Mouse (Mus musculus): Measurements from ENCODE around the gene Flywch1. TPM values are rescaled to one million over a fixed set of nuclear protein-coding genes. Genes with fewer than 3 reads are reported as not detected.
A peak's percentile ranks its signal among the peaks of the same experiment; 100 is the strongest.

The Flywch1 gene
- polyA plus RNA-seq, 1 experiment from 2014 or later = 52.1 TPM

- ATAC-seq (ENCODE audit: extremely low read depth, insufficient number of reproducible peaks, low FRiP score, low TSS enrichment) = no peak
- no peak overlapping the region for H3K27ac ChIP-seq (replicated peaks)
- 83% methylated on average over 13 of the region's 13 CpGs for WGBS
- peaks cover 95% of the 10 kb centered on the region for H3K36me3 ChIP-seq
- no peaks in the 10 kb centered on the region for H3K4me1 ChIP-seq
- no peak overlapping the region for H3K9ac ChIP-seq
- H3K4me2 ChIP-seq = no peak overlapping the region
- H3K9me3 ChIP-seq = no peaks in the 10 kb centered on the region; the same call in 1 of the 2 replicates
- no peaks in the 10 kb centered on the region for H3K27me3 ChIP-seq (replicated peaks)
- H3K4me3 ChIP-seq = no peak overlapping the region
Measured at GRCm38 (mm10) chr17:23755689-23756088, 15.7 kb downstream of the Flywch1 start.

- peak overlapping the region; percentile 60 for H3K4me2 ChIP-seq
- peaks cover 34% of the 10 kb centered on the region for H3K36me3 ChIP-seq
- H3K9ac ChIP-seq = peak overlapping the region; percentile 65; the same call in 1 of the 2 replicates
- WGBS = 79% methylated on average over 11 of the region's 11 CpGs
- H3K9me3 ChIP-seq = no peaks in the 10 kb centered on the region
- H3K27ac ChIP-seq (replicated peaks) = no peak overlapping the region
- peak overlapping the region; percentile 40 for H3K4me3 ChIP-seq
- no peak for ATAC-seq (ENCODE audit: extremely low read depth, insufficient number of reproducible peaks, low FRiP score, low TSS enrichment)
- H3K4me1 ChIP-seq = peaks cover 23% of the 10 kb centered on the region
- peaks cover 42% of the 10 kb centered on the region for H3K27me3 ChIP-seq (replicated peaks)
Measured at GRCm38 (mm10) chr17:23749400-23750191, 21.8 kb downstream of the Flywch1 start.

- H3K4me2 ChIP-seq = peak overlapping the region; percentile 60
- H3K36me3 ChIP-seq = peaks cover 26% of the 10 kb centered on the region
- peaks cover 25% of the 10 kb centered on the region for H3K4me1 ChIP-seq
- 32% methylated on average over 10 of the region's 10 CpGs for WGBS
- no peaks in the 10 kb centered on the region for H3K9me3 ChIP-seq
- H3K4me3 ChIP-seq = peak overlapping the region; percentile 40
- H3K27ac ChIP-seq (replicated peaks) = no peak overlapping the region
- ATAC-seq (ENCODE audit: extremely low read depth, insufficient number of reproducible peaks, low FRiP score, low TSS enrichment) = no peak
- H3K27me3 ChIP-seq (replicated peaks) = peaks cover 50% of the 10 kb centered on the region
- peak overlapping the region; percentile 65 for H3K9ac ChIP-seq
Measured at GRCm38 (mm10) chr17:23748631-23749391, 22.6 kb downstream of the Flywch1 start.

DNA sequence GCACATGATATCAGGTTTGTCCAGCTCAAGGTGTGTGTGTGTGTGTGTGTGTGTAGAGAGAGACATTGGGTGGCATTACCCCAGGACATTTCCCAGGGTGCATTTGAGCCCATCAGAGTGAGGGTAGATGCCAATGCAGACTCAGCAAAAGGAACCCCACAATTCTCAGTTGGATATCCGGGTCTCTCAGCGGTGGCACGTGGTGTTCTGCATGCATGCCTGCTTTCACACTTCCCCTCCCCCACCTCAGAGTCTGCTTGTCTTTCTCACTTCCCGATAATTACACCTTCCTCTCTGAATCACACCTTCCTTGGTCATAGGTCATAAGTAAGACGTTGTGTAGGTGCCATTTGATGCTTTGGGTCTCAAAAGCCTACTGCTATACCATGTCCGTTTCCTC lies 23.4 kb downstream of the Flywch1 start:
- H3K9me3 ChIP-seq = no peaks in the 10 kb centered on the region
- H3K36me3 ChIP-seq = peaks cover 18% of the 10 kb centered on the region
- 22% methylated on average over 6 of the region's 6 CpGs for WGBS
- H3K4me3 ChIP-seq = no peak overlapping the region
- no peak overlapping the region for H3K4me2 ChIP-seq
- peaks cover 58% of the 10 kb centered on the region for H3K27me3 ChIP-seq (replicated peaks)
- no peak for ATAC-seq (ENCODE audit: extremely low read depth, insufficient number of reproducible peaks, low FRiP score, low TSS enrichment)
- H3K4me1 ChIP-seq = peaks cover 25% of the 10 kb centered on the region
- no peak overlapping the region for H3K9ac ChIP-seq
- no peak overlapping the region for H3K27ac ChIP-seq (replicated peaks)

DNA sequence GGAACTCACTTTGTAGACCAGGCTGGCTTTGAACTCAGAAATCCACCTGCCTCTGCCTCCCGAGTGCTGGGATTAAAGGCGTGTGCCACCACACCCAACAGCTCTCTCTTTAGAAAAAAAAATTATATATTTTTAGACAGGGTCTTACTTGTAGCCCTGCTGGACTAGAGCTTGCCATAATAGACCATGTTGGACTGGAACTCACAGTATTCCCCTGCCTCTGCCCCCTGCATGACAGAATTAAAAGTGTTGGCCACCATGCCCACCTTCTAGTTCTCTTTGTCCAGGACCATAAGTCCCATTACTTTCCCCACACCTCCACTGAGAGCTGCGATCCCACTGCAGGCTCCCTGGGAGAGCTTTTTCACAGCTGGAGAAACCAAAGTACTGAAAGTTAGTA lies 23.9 kb downstream of the Flywch1 start:
- no peak overlapping the region for H3K9ac ChIP-seq
- peaks cover 63% of the 10 kb centered on the region for H3K27me3 ChIP-seq (replicated peaks)
- peaks cover 13% of the 10 kb centered on the region for H3K36me3 ChIP-seq
- H3K4me3 ChIP-seq = no peak overlapping the region
- no peaks in the 10 kb centered on the region for H3K9me3 ChIP-seq
- WGBS = 70% methylated on average over 3 of the region's 3 CpGs
- no peak overlapping the region for H3K27ac ChIP-seq (replicated peaks)
- no peak for ATAC-seq (ENCODE audit: extremely low read depth, insufficient number of reproducible peaks, low FRiP score, low TSS enrichment)
- peaks cover 27% of the 10 kb centered on the region for H3K4me1 ChIP-seq
- no peak overlapping the region for H3K4me2 ChIP-seq

DNA sequence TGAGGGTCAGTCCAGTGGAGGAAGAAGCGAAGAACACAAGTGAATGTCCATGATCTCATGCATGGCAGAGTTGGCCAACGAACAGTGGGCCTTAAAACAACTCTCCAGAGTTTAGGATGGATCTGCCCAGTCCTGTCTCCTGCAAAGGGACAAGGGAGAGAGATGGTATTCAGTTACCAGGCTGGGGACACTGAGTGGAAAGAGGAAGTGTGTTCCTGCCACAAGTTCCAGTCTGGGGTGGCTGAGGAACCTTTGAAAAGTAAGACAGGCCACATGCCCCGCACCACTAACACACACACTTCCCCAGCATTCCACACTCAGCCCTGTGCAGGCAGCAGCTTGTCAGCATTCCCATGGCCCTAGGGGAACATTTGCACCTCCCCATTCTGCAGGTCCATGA lies 24.6 kb downstream of the Flywch1 start:
- 70% methylated on average over 3 of the region's 3 CpGs for WGBS
- H3K9me3 ChIP-seq = no peaks in the 10 kb centered on the region
- peaks cover 6% of the 10 kb centered on the region for H3K36me3 ChIP-seq
- no peak overlapping the region for H3K4me2 ChIP-seq
- no peak overlapping the region for H3K27ac ChIP-seq (replicated peaks)
- H3K4me3 ChIP-seq = no peak overlapping the region
- peaks cover 33% of the 10 kb centered on the region for H3K4me1 ChIP-seq
- no peak overlapping the region for H3K9ac ChIP-seq
- peaks cover 70% of the 10 kb centered on the region for H3K27me3 ChIP-seq (replicated peaks)
- ATAC-seq (ENCODE audit: extremely low read depth, insufficient number of reproducible peaks, low FRiP score, low TSS enrichment) = no peak

- peak overlapping the region; percentile 44 for H3K4me3 ChIP-seq
Measured at GRCm38 (mm10) chr17:23746311-23746710, 25.1 kb downstream of the Flywch1 start.

DNA sequence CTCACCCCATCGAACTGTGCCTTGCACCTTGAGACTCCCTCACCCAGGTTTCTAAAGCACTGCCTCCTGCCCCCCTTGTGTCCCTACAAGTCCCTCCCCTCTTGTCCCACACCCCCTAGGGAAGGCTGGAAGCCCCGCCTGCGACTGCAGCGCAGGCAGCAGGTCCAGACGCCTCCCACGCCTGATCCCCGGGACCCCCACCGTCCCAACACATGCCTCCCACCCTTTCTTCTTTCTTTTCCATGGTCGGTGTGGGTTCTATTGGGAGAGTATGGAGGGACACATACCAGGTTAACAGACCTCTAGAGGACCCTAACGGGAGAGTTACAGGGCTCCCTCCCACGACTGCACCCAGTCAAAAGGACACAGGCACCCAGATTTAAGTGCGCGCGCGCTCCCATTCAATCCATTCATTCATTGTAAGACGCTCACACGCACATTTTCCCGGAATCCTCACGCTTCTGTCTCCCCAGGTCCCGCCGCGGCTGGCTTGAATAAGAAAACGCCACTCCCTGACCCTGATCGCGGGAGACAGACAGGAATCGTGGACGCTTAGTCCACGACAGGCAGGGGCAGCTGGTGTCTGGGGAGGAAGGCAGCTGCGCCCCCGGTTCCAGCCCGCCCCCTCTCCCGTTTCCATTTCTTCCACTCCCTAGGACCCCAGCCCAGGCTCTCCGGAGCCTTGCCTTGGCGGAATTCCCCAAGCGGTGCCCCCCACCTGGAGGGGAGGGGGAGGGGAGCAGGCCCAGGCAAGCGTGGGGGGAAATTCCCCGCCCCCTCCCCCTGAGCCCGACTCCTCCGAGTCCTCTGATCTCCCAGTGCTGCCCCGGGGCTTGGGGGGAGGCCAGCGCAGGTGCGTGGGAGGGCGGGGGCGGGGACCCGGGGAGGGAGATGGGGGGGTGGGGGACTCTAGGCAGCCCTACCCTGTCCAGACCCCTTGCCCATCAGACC lies 25.8 kb downstream of the Flywch1 start, which contains the start of gene Kremen2:
Kremen2 (minus strand) TSS at position 533 of the 951 bp plus-strand sequence.
- H3K9me3 ChIP-seq = no peaks in the 10 kb centered on the region
- H3K4me1 ChIP-seq = peaks cover 36% of the 10 kb centered on the region
- peak within 1 kb of the TSS; percentile 44 for H3K4me3 ChIP-seq
- H3K4me2 ChIP-seq = peak within 1 kb of the TSS; percentile 69
- H3K27me3 ChIP-seq (replicated peaks) = peaks cover 82% of the 10 kb centered on the region
- H3K9ac ChIP-seq = peak within 1 kb of the TSS; percentile 66
- ATAC-seq (ENCODE audit: extremely low read depth, insufficient number of reproducible peaks, low FRiP score, low TSS enrichment) = no peak
- no peaks in the 10 kb centered on the region for H3K36me3 ChIP-seq
- H3K27ac ChIP-seq (replicated peaks) = no peak within 1 kb of the TSS
- 1% methylated on average over 45 of the region's 45 CpGs for WGBS

More at GRCm38 (mm10) chr17:23746311-23746710, 25.1 kb downstream of the Flywch1 start:
- H3K4me1 ChIP-seq = peaks cover 33% of the 10 kb centered on the region
- H3K36me3 ChIP-seq = peaks cover under 1% of the 10 kb centered on the region
- no peak overlapping the region for H3K27ac ChIP-seq (replicated peaks)
- ATAC-seq (ENCODE audit: extremely low read depth, insufficient number of reproducible peaks, low FRiP score, low TSS enrichment) = no peak
- WGBS = 3% methylated on average over 12 of the region's 12 CpGs
- H3K9ac ChIP-seq = peak overlapping the region; percentile 66; the same call in 1 of the 2 replicates
- peaks cover 75% of the 10 kb centered on the region for H3K27me3 ChIP-seq (replicated peaks)
- H3K9me3 ChIP-seq = no peaks in the 10 kb centered on the region
- peak overlapping the region; percentile 69 for H3K4me2 ChIP-seq

DNA sequence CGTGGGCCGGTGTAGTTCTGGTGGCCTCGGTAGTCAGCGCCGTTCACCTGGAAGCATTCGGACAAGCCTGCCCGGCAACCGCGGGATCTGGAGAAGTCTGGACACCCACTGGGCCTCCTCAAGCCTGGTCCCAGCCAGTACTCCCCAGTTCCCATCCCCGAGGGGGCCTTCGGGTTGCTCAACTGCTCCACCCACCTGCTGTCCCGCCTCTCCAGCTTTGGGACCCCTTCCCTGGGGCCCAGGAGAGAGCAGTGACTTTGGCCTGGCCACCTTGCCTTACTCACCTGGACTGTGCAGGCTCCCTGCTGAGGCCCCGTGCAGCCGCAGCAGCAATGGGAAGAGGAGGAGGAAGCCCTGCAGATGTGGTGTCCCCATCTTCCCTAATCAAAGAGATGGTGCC lies 26.8 kb downstream of the Flywch1 start:
- peaks cover 40% of the 10 kb centered on the region for H3K4me1 ChIP-seq
- H3K4me3 ChIP-seq = peak overlapping the region; percentile 44
- H3K27me3 ChIP-seq (replicated peaks) = peaks cover 84% of the 10 kb centered on the region
- no peak overlapping the region for H3K27ac ChIP-seq (replicated peaks)
- H3K36me3 ChIP-seq = no peaks in the 10 kb centered on the region
- no peaks in the 10 kb centered on the region for H3K9me3 ChIP-seq
- 3% methylated on average over 14 of the region's 14 CpGs for whole genome bisulfite sequencing
- H3K4me2 ChIP-seq = peak overlapping the region; percentile 69
- ATAC-seq (ENCODE audit: extremely low read depth, insufficient number of reproducible peaks, low FRiP score, low TSS enrichment) = no peak
- H3K9ac ChIP-seq = no peak overlapping the region; the same call in 1 of the 2 replicates

GRCm38 (mm10) chr17:23744076-23744475 lies 27.3 kb downstream of the Flywch1 start:
- no peak overlapping the region for H3K4me2 ChIP-seq
- 18% methylated on average over 8 of the region's 8 CpGs for WGBS
- ATAC-seq (ENCODE audit: extremely low read depth, insufficient number of reproducible peaks, low FRiP score, low TSS enrichment) = no peak
- H3K4me3 ChIP-seq = no peak overlapping the region
- H3K27me3 ChIP-seq (replicated peaks) = peaks cover 87% of the 10 kb centered on the region
- no peak overlapping the region for H3K27ac ChIP-seq (replicated peaks)
- H3K9me3 ChIP-seq = no peaks in the 10 kb centered on the region
- no peaks in the 10 kb centered on the region for H3K36me3 ChIP-seq
- peaks cover 44% of the 10 kb centered on the region for H3K4me1 ChIP-seq
- no peak overlapping the region for H3K9ac ChIP-seq
